Mouse (Mus musculus) heart, embryonic 11.5 days (tissue): ENCODE data around the gene Rhox2b. TPM values are rescaled to one million over a fixed set of nuclear protein-coding genes. Genes with fewer than 3 reads are reported as not detected.
"Not testable (repeated sequence)": the region's sequence is repeated elsewhere in the genome, so short reads cannot be mapped to it uniquely, and the experiment has no call there.

Experiments used
- ATAC-seq: fragments of 200-750 bp; cut with Nextera tagmentation; replicated peaks from 2 replicates; pipeline ENCODE4 v1.8.0; 2017; ENCODE audit warnings: moderate library complexity; ENCODE audit not compliant: insufficient number of reproducible peaks, low FRiP score, low TSS enrichment
- H3K27ac ChIP-seq: fragments of 300-500 bp; sonication (generic); 2 replicates; pipeline ENCODE4 v1.5.1; 2014; ENCODE audit warnings: mild to moderate bottlenecking, low read depth, low read length
- H3K27me3 ChIP-seq: fragments of 300-500 bp; sonication (generic); 2 replicates; pipeline ENCODE4 v1.6.1; 2014; ENCODE audit warnings: mild to moderate bottlenecking, low read length, mixed read lengths; ENCODE audit not compliant: control insufficient read depth, insufficient read depth
- H3K36me3 ChIP-seq: fragments of 300-500 bp; sonication (generic); 2 replicates; pipeline ENCODE4 v1.6.1; 2014; ENCODE audit warnings: mild to moderate bottlenecking, low read length, moderate library complexity, mixed read lengths; ENCODE audit not compliant: control insufficient read depth, insufficient read depth
- H3K4me1 ChIP-seq: fragments of 300-500 bp; sonication (generic); 2 replicates; pipeline ENCODE4 v1.6.1; 2014; ENCODE audit warnings: low read length; ENCODE audit not compliant: control insufficient read depth, insufficient read depth
- H3K4me2 ChIP-seq: fragments of 300-500 bp; sonication (generic); 2 replicates; pipeline ENCODE4 v1.6.1; 2014; ENCODE audit warnings: mild to moderate bottlenecking, moderate library complexity
- H3K4me3 ChIP-seq: fragments of 300-500 bp; sonication (generic); 2 replicates; pipeline ENCODE4 v1.5.1; 2014; ENCODE audit warnings: low read depth, low read length
- H3K9ac ChIP-seq: fragments of 300-500 bp; sonication (generic); 2 replicates; pipeline ENCODE4 v1.6.1; 2014; ENCODE audit warnings: mild to moderate bottlenecking, low read depth, low read length, moderate library complexity
- H3K9me3 ChIP-seq: fragments of 300-500 bp; sonication (generic); replicated peaks from 2 replicates; pipeline ENCODE4 v1.6.1; 2016; ENCODE audit warnings: low read length; ENCODE audit not compliant: control insufficient read depth
- WGBS: fragments of 180-500 bp; shearing (Covaris S2); extraction: QIAGEN DNeasy Blood & Tissue Kit; methylation state at CpG from one replicate; pipeline ENCODE4 v1.1.7; 2014; ENCODE audit not compliant: insufficient replicate concordance; 5-methylcytosine and 5-hydroxymethylcytosine counted together
- polyA plus RNA-seq: library from polyadenylated mRNA; unstranded; fragments of >200 nt; fragmentation: Nextera tagmentation; extraction: Ambion mirVana; gene quantifications from 2 replicates; pipeline ENCODE4 v1.2.1, GENCODE M21; 2014

Rhox2b gene
- not detected in 2 replicates for polyA plus RNA-seq

DNA sequence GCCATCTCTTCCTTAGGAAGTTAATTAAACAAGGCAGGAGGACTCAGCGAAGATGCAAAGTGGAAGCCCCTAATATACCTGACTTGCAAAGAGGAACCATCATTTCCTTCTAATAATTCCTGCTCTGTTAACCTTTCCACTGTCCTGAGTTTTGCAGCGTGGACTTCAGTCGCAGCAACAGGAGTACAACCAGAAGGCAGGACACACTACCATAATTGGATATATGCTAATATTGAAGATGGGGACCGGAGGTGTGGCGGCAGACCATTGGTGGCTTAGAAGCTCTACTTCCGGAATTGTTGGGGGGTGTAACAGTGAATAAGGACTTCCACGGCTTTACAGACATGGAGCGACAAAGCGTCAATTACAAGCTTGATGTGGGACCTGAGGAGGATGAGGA is at the start of gene Rhox2b:
Rhox2b (plus strand) TSS at position 301 of the 400 bp plus-strand sequence.
- not testable (repeated sequence) for H3K9me3 ChIP-seq, H3K4me1 ChIP-seq, H3K36me3 ChIP-seq, H3K4me2 ChIP-seq, H3K9ac ChIP-seq, H3K27ac ChIP-seq, ATAC-seq, H3K4me3 ChIP-seq, H3K27me3 ChIP-seq
- no CpG with 5 or more reads among the region's 9 CpGs for WGBS

DNA sequence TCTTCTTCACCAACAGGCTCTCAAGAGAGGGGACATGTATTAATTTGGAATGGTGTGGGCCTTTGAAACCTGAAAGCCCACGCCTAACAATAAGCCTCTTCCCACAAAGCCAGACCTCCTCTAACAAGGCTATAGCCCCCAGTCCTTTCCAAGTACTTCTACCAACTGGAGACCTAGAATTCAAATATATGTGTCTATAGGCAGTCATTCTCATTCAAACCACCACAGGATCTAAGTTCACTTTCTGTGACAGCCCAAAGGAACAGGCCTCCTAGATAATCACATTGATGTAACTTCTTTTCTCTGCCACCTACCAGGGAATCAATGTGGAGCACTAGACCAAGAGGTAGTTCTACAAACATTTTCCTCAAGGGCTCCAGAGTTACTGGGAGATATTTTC is 32.1 kb upstream of the Rhox2b start, which contains the start of gene Rhox3a2:
Rhox3a2 (plus strand) TSS at position 301 of the 400 bp plus-strand sequence.
- not testable (repeated sequence) for H3K4me1 ChIP-seq, H3K4me2 ChIP-seq, H3K4me3 ChIP-seq, H3K36me3 ChIP-seq, H3K27ac ChIP-seq, ATAC-seq, H3K27me3 ChIP-seq, H3K9me3 ChIP-seq, H3K9ac ChIP-seq
- WGBS: no CpG with 5 or more reads among the region's 1 CpGs

DNA sequence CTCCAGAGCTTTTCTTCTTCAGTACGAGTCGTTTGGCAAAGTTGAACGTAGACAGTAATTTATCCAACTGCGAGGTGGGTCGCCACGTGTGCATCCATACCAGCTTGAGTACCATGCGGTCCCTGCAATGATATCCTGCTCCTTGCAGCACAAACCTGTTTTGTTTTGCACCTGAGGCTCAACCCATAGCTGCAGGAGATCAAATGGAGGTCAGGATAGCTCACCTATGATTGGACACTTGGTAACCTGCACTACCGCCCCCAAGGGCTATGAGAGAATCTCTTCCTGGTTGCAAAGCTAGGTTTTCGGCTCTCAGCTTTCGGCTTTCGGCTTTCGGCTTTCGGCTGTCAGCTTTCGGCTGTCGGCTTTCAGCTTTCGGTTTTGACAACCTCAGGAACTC is 21.3 kb upstream of the Rhox2b start, which contains the start of gene Rhox4a2:
Rhox4a2 (plus strand) TSS at position 301 of the 400 bp plus-strand sequence.
- WGBS: 89% methylated on average over 8 of the region's 16 CpGs
- not testable (repeated sequence) for H3K36me3 ChIP-seq, H3K4me2 ChIP-seq, H3K9ac ChIP-seq, H3K9me3 ChIP-seq, ATAC-seq, H3K27ac ChIP-seq, H3K4me1 ChIP-seq, H3K27me3 ChIP-seq, H3K4me3 ChIP-seq

DNA sequence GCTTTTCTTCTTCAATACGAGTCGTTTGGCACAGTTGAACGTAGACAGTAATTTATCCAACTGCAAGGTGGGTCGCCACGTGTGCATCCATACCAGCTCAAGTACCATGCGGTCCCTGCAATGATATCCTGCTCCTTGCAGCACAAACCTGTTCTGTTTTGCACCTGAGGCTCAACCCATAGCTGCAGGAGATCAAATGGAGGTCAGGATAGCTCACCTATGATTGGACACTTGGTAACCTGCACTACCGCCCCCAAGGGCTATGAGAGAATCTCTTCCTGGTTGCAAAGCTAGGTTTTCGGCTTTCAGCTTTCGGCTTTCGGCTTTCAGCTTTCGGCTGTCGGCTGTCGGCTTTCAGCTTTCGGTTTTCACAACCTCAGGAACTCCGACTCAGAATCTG is 20.3 kb downstream of the Rhox2b start, which contains the start of gene Rhox4b:
Rhox4b (plus strand) TSS at position 301 of the 400 bp plus-strand sequence.
- not testable (repeated sequence) for H3K27ac ChIP-seq, ATAC-seq, H3K9me3 ChIP-seq, H3K4me2 ChIP-seq, H3K36me3 ChIP-seq, H3K9ac ChIP-seq, H3K27me3 ChIP-seq, H3K4me1 ChIP-seq, H3K4me3 ChIP-seq
- WGBS: 91% methylated on average over 14 of the region's 15 CpGs

DNA sequence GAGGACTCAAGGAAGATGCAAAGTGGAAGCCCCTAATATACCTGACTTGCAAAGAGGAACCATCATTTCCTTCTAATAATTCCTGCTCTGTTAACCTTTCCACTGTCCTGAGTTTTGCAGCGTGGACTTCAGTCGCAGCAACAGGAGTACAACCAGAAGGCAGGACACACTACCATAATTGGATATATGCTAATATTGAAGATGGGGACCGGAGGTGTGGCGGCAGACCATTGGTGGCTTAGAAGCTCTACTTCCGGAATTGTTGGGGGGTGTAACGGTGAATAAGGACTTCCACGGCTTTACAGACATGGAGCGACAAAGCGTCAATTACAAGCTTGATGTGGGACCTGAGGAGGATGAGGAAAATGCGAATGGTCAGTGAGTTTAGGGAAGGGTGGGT is 41.5 kb downstream of the Rhox2b start, which contains the start of gene Rhox2c:
Rhox2c (plus strand) TSS at position 301 of the 400 bp plus-strand sequence.
- not testable (repeated sequence) for H3K4me2 ChIP-seq, H3K4me1 ChIP-seq, H3K36me3 ChIP-seq, H3K27ac ChIP-seq, H3K9me3 ChIP-seq, H3K9ac ChIP-seq, H3K27me3 ChIP-seq, ATAC-seq, H3K4me3 ChIP-seq
- WGBS: 97% methylated on average over 7 of the region's 10 CpGs

DNA sequence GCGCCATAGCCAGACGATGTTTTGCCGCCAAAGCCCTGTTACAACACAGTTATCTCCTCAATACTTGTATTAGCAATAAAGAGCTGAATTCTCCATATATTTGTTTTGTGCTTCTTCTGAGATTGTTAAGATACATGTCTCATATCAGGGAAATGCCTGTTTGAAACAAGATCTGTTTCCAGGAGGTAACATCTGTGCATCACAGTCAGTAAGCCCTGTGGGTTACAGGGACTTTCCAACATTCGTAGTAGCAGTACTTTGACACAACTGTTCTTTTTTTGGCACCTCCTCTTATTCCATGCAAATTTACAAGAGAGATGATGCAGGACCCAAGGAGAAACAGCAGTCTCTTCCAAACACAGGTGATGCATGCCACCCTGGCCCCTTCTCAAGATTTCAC is 46.4 kb downstream of the Rhox2b start, which contains the start of gene Rhox3c:
Rhox3c (plus strand) TSS at position 301 of the 400 bp plus-strand sequence.
- H3K4me1 ChIP-seq, H3K36me3 ChIP-seq, H3K27ac ChIP-seq, ATAC-seq, H3K9me3 ChIP-seq, H3K9ac ChIP-seq, H3K27me3 ChIP-seq, H3K4me2 ChIP-seq, H3K4me3 ChIP-seq: not testable (repeated sequence)
- WGBS: 86% methylated on average over 3 of the region's 4 CpGs

Other genes with a start within 250 kb of the Rhox2b start
- gene Akap14, start 243.2 kb upstream of the Rhox2b start, polyA plus RNA-seq: 0.11 TPM in 1 of 2 replicates, not detected in the other
- 553 and 620 TPM in 2 replicates for gene Ndufa1, start 220.9 kb upstream of the Rhox2b start, polyA plus RNA-seq
- gene Rnf113a1, start 220.8 kb upstream of the Rhox2b start, polyA plus RNA-seq: 7.3 and 7.9 TPM in 2 replicates
- gene Gm9, start 201.0 kb upstream of the Rhox2b start, polyA plus RNA-seq: not detected in 2 replicates
- gene Rhox1, start 189.8 kb upstream of the Rhox2b start, polyA plus RNA-seq: not detected in 2 replicates
- gene Rhox2a, start 167.1 kb upstream of the Rhox2b start, polyA plus RNA-seq: not detected in 2 replicates
- not detected in 2 replicates for gene Rhox3a, start 162.1 kb upstream of the Rhox2b start, polyA plus RNA-seq
- gene Rhox4a, start 146.7 kb upstream of the Rhox2b start, polyA plus RNA-seq: not detected in 2 replicates
- not detected in 2 replicates for gene Rhox3a2, start 32.0 kb upstream of the Rhox2b start, polyA plus RNA-seq
- 0.17 and 0.42 TPM in 2 replicates for gene Rhox4a2, start 21.2 kb upstream of the Rhox2b start, polyA plus RNA-seq
- not detected in 2 replicates for gene Rhox4b, start 20.4 kb downstream of the Rhox2b start, polyA plus RNA-seq
- not detected in 2 replicates for gene Rhox2c, start 41.6 kb downstream of the Rhox2b start, polyA plus RNA-seq
- not detected in 2 replicates for gene Rhox3c, start 46.5 kb downstream of the Rhox2b start, polyA plus RNA-seq
- not detected in 2 replicates for gene Rhox4c, start 68.3 kb downstream of the Rhox2b start, polyA plus RNA-seq
- not detected in 2 replicates for gene Rhox2d, start 81.4 kb downstream of the Rhox2b start, polyA plus RNA-seq
- not detected in 2 replicates for gene Rhox4d, start 102.3 kb downstream of the Rhox2b start, polyA plus RNA-seq
- gene Rhox2e, start 118.4 kb downstream of the Rhox2b start, polyA plus RNA-seq: not detected in 2 replicates
- gene Rhox3e, start 130.0 kb downstream of the Rhox2b start, polyA plus RNA-seq: not detected in 2 replicates
- not detected in 2 replicates for gene Rhox4e, start 145.3 kb downstream of the Rhox2b start, polyA plus RNA-seq
- not detected in 2 replicates for gene Rhox2f, start 159.3 kb downstream of the Rhox2b start, polyA plus RNA-seq
- not detected in 2 replicates for gene Rhox3f, start 168.9 kb downstream of the Rhox2b start, polyA plus RNA-seq
- gene Rhox4f, start 195.6 kb downstream of the Rhox2b start, polyA plus RNA-seq: not detected in 2 replicates
- not detected in 2 replicates for gene Rhox3g, start 216.5 kb downstream of the Rhox2b start, polyA plus RNA-seq
- not detected in 2 replicates for gene Rhox2g, start 231.4 kb downstream of the Rhox2b start, polyA plus RNA-seq
- not detected in 2 replicates for gene Rhox4g, start 239.3 kb downstream of the Rhox2b start, polyA plus RNA-seq